Mouse (Mus musculus): ENCODE data around the gene Gm20498. TPM values are rescaled to one million over a fixed set of nuclear protein-coding genes. Genes with fewer than 3 reads are reported as not detected.
A peak's percentile ranks its signal among the peaks of the same experiment; 100 is the strongest.
"Not testable (repeated sequence)": the region's sequence is repeated elsewhere in the genome, so short reads cannot be mapped to it uniquely, and the experiment has no call there.

Gene Gm20498
- 7.9 and 13.8 TPM in 2 replicates for total RNA-seq (2014; fragmentation: Nextera tagmentation)
- 33.1 and 34.2 TPM in 2 replicates for total RNA-seq (2017)

DNA sequence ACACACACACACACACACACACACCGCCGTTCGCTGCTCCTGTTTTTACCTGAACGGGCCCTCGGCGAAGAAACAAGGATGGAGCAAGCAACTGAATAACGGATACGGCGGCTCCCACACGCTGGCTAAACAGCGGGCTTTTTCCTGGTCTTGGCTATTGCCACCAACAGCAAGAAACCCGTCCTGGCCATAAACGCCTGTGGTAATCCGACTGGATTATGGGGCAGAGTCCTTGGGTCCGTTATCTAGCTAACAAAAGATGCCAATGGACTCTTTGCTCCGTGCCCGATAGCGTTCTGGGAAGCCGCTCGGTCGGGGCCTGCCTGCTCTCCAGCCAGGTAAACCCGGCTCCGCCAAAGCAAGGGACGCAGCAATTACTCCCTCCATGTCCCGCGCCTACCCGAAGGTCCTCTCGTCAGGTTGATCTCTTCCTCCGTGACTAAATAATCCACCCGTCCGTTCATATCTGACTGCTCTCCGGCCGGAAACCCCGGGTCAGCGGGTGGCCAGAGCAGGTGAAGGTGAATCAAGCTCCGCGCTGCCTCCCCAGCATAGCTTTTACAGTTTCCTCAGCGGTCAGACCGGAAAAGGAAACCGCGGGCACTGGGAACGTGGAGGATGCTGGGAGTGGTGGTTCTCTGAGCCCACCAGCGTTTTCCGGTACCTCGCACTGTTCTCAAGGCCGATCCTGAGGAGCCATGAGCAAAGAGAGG is at the start of gene Gm20498, which contains the start of gene Synj2bp:
Gene Gm20498 (minus strand): TSS at position 590 of the 713 bp plus-strand sequence.
Gene Synj2bp (minus strand): TSS at position 596 of the 713 bp plus-strand sequence.
- ATAC-seq (replicated peaks; ENCODE audit: poor library complexity, severe bottlenecking), result peak; percentile 93

GRCm38 (mm10) chr12:81568374-81568773 is 35.7 kb upstream of the Gm20498 start, which contains the start of gene Adam21:
Gene Adam21 (minus strand): TSS chr12:81568474.
- no peak for ATAC-seq (replicated peaks; ENCODE audit: poor library complexity, severe bottlenecking)

- ATAC-seq (replicated peaks; ENCODE audit: poor library complexity, severe bottlenecking), result no peak
Measured at GRCm38 (mm10) chr12:81567931-81568330, 35.2 kb upstream of the Gm20498 start.

DNA sequence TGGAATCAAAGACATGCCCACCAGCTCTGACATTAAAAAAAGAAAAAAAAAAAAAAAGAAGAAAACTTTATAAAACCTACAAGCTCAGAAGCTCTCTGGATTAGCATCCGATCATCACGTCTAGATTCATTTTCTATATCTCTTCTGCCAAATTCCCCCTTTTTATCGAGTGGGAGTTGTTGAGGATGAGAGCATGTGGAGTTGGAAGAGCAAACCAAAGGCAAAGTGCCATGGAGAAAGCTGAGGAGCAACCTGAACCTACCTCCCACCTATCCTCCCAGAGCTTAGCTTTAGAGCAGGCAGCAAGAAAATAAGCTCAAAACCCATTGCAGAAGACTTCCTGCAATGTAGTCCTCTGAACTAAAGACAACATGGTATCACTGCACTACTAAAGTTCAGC is 31.5 kb upstream of the Gm20498 start:
- no peak for ATAC-seq (replicated peaks; ENCODE audit: poor library complexity, severe bottlenecking)

DNA sequence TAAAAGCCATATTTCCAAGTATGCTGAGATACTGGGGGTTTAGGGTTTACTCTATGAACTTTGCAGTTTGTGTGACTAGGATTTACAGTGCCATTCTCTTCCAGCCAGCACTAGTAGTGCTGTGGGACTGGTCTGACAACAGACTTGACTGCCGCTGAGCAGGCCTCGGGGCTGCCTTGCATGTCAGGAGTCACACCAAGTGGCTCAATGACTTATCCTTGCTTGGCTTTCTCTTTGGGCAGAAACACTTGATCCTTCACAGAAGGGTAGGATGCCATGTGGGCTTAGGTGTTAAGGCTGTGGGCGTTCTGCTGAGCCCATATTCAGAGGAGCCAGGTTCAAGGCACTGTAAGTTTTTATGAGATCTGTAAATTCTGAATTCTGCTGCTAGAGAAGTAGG is 16.6 kb upstream of the Gm20498 start:
- ATAC-seq (replicated peaks; ENCODE audit: poor library complexity, severe bottlenecking), result no peak

- ATAC-seq (replicated peaks; ENCODE audit: poor library complexity, severe bottlenecking), result no peak
Measured at GRCm38 (mm10) chr12:81547163-81547562, 14.5 kb upstream of the Gm20498 start.

- ATAC-seq (replicated peaks; ENCODE audit: poor library complexity, severe bottlenecking), result no peak
Measured at GRCm38 (mm10) chr12:81533029-81533419, 319 bp upstream of the Gm20498 start.

GRCm38 (mm10) chr12:81530587-81530986 is 2.1 kb downstream of the Gm20498 start:
- ATAC-seq (replicated peaks; ENCODE audit: poor library complexity, severe bottlenecking), result 0 out of 2 replicates have a peak, but pooled peaks have one; percentile 19

DNA sequence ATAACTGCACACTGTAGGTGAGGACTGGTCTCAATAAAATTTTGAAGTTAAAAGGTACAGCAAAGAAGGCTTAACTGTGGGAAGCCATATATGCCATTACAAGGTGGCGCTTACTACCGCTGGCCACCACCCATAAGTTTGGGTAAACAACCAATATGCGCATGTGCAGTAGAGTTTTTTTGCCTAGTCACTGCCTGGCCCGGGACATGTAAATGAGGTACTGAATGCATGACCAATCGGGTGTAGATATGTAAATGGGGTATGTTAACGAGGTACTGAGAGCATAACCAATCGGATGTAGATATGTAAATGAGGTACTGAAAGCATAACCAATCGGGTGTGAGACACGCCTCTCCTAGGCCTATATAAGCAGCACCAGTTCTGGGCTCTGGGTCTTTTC is 35.8 kb downstream of the Gm20498 start:
- not testable (repeated sequence) for ATAC-seq (replicated peaks; ENCODE audit: poor library complexity, severe bottlenecking)

GRCm38 (mm10) chr12:81490491-81490890 is 42.2 kb downstream of the Gm20498 start:
- no peak for ATAC-seq (replicated peaks; ENCODE audit: poor library complexity, severe bottlenecking)

DNA sequence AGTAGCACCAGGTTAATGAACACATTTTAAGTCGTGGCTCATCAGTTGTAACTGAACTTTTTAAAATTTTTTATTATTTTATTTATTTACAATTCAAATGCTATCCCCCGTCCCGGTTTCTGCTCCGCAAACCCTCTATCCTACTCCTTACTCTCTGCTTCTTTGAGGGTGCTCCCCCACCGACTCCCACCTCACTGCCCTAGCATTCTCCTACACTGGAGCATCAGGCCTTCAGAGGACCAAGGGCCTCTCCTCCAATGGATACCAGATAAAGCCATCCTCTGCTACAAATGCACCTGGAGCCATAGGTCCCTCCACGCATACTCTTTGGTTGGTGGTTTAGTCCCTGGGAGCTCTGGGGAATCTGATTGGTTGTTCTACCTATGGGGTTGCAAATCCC is 47.4 kb downstream of the Gm20498 start:
- no peak for ATAC-seq (replicated peaks; ENCODE audit: poor library complexity, severe bottlenecking)

DNA sequence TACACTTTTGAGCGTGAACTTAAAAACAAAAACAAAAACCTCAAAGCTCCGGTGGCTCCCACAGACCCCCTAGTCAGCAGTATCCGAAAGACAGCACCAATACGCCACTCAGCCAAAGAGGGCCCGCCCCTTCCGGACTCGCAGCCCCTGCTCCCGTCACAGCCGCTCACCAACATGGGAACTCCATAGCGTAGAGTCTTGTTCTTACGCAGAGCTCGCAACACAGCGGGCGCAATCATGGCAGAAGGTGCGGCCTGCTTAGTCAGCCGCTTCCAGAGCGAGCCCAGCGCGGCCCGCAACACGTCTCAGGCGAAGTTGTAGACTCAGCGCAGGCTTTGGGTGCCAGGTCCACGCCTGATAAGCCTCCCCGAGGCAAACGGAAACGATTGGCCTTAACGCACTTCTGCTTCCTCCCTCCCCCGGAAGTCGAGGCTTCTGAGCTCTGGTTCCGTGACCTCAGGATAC is 47.9 kb downstream of the Gm20498 start, which contains the start of gene Cox16:
Gene Cox16 (minus strand): TSS at position 401 of the 465 bp plus-strand sequence.
- ATAC-seq (replicated peaks; ENCODE audit: poor library complexity, severe bottlenecking), result peak; percentile 99

DNA sequence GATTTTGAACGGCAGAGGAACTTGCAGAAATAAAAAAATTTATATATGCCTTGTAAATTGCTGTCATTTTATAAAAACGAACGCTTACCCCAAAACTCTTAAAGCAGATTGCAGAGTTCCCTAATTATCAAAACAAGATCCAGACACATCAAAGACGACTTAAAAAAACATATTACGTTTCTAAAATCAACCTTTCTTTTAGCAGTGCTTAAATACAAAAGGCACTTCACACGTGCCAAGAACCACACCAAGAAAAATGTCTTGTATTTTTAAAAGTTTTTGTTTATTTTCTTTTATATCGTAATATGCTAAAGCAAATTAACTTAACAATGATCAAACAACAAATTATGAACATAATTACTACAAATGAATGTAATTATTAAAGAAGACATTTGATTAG is 48.5 kb downstream of the Gm20498 start:
- no peak for ATAC-seq (replicated peaks; ENCODE audit: poor library complexity, severe bottlenecking)

DNA sequence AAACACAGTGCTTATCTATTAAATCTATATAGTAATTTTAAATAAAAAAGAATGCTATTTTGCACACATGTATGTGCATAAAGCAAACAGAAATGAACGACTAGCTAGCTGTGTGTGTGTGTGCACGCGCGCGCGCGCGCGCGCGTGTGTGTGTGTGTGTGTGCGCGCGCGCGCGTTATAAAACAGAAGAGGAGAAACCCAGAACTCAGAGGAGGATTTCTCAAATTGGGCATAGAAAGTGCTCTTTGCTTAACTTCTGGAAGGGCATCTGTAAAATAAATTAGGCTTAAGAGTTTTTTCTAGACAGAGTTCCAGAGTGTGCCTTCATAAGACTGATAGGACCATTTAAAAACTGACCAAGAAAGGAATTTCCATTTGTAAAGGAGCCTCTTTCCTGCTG is 49.0 kb downstream of the Gm20498 start:
- no peak for ATAC-seq (replicated peaks; ENCODE audit: poor library complexity, severe bottlenecking)

GRCm38 (mm10) chr12:81459051-81459450 is 73.7 kb downstream of the Gm20498 start:
- not testable (repeated sequence) for ATAC-seq (replicated peaks; ENCODE audit: poor library complexity, severe bottlenecking)

- ATAC-seq (replicated peaks; ENCODE audit: poor library complexity, severe bottlenecking), result not testable (repeated sequence)
Measured at GRCm38 (mm10) chr12:81438985-81439384, 93.7 kb downstream of the Gm20498 start.

GRCm38 (mm10) chr12:81434778-81435177 is 97.9 kb downstream of the Gm20498 start:
- not testable (repeated sequence) for ATAC-seq (replicated peaks; ENCODE audit: poor library complexity, severe bottlenecking)

DNA sequence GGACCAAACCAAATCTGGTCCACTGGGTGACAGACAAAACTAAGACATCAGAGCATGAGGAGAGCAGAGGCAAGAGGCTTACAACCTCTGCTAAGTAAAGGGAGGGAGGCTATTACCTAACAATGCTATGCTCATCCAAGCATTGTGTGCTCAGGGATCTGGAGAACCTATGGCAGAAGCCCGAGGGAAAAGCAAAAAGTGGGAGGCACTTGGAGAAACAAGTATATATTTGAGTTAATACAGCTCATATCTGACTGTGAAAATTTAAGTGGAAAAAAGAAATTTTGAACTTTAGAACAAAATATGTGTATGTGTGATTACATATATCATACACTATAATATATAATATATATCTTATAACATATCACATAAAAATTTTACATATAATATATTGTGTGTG is 110.9 kb downstream of the Gm20498 start, which contains the start of gene Adam4:
Gene Adam4 (minus strand): TSS at position 101 of the 400 bp plus-strand sequence.
- ATAC-seq (replicated peaks; ENCODE audit: poor library complexity, severe bottlenecking), result no peak

DNA sequence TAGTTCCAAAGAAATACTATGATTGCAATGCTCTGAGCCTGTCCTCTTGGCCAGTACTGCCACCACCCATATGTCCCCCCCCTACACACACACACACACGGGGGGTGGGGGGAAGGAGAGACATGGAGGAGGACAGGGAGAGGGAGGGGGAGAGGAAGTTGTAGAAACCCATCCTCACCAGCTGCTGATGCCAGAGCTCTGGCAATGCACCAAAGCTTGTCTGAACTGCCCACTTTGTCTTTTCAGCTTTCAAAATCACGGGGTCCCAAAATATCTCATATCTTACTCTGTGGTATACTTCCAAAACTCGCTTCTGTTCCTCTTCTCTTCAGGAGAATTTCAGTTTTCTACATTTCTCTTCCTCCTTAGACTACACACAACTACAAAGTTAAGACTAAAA is 119.5 kb downstream of the Gm20498 start:
- ATAC-seq (replicated peaks; ENCODE audit: poor library complexity, severe bottlenecking), result no peak

DNA sequence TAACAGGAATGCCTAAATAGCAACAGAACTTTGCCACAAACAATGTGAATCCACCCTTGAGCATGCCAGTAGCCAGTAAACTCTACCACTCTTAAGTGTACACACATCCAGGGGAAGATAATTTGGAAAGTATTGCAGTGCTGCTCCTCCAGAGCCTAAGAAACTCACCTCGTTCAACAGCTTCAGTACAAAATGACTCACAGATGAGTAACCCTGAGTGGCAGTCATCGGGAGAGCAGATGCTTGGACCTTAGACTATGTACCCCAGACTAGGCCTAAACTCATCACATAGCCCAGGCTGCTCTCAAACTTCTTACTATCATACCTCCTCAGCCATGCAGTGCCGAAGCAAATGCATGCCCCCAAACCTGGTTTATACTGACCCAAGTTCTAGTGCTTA is 123.7 kb downstream of the Gm20498 start:
- ATAC-seq (replicated peaks; ENCODE audit: poor library complexity, severe bottlenecking), result no peak

DNA sequence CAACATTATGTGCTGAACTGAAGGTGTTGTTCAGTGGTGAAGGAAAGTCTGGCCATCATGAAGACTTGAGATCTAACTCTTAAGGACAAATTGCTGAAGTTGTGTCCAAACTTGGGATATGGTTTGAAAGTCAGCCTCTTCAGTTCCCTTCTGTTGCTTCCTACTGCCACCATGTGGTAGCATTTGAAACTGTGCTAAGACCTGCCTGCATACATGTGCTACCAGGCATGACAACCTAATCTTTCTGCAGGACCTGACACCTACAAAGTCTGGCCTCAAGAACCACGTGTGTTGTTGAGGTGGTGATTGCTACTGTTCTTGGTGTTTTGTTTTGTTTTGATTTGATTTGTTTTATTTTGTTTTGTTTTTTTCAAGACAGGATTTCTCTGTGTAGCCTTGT is 130.5 kb downstream of the Gm20498 start:
- peak; percentile 40; the same call in 1 of the 2 replicates for ATAC-seq (replicated peaks; ENCODE audit: poor library complexity, severe bottlenecking)

- ATAC-seq (replicated peaks; ENCODE audit: poor library complexity, severe bottlenecking), result not testable (repeated sequence)
Measured at GRCm38 (mm10) chr12:81379364-81379763, 153.3 kb downstream of the Gm20498 start, which contains the start of gene Gm4787. Gene Gm4787 (minus strand): TSS chr12:81379464.
